Mouse (Mus musculus) cerebellum, adult 2 months (tissue): ENCODE measurements around the gene Rbm46. TPM values are rescaled to one million over a fixed set of nuclear protein-coding genes. Genes with fewer than 3 reads are reported as not detected.

Experiments
- DNase-seq, 2 experiments: peaks; one replicate each; pipeline ENCODE4 v3.0.0; 2021
- H3K27ac ChIP-seq: fragments of 200-500 bp; 2 replicates; pipeline ENCODE4 v1.5.1; 2012; ENCODE audit warnings: low read length, control low read depth, inconsistent platforms; ENCODE audit not compliant: insufficient read depth
- H3K27me3 ChIP-seq: fragments of 200-500 bp; 2 replicates; pipeline ENCODE4 v1.6.1; 2012; ENCODE audit warnings: inconsistent platforms, mild to moderate bottlenecking, low read length, moderate library complexity; ENCODE audit not compliant: control insufficient read depth, insufficient read depth
- H3K4me1 ChIP-seq: fragments of 200-500 bp; 2 replicates; pipeline ENCODE4 v1.6.1; 2011; ENCODE audit warnings: low read length; ENCODE audit not compliant: control insufficient read depth, insufficient read depth
- H3K4me3 ChIP-seq: fragments of 200-500 bp; replicated peaks from 2 replicates; pipeline ENCODE3; 2011; ENCODE audit warnings: mild to moderate bottlenecking, low read depth, low read length, control low read depth; ENCODE audit not compliant: insufficient read depth
- CTCF ChIP-seq: fragments of 200-500 bp; IDR thresholded peaks from 2 replicates; pipeline ENCODE4 v1.5.1; 2011; ENCODE audit warnings: low read depth, mild to moderate bottlenecking, control low read depth, low read length, moderate library complexity, borderline replicate concordance; ENCODE audit not compliant: insufficient read depth
- POLR2A ChIP-seq: fragments of 200-500 bp; IDR thresholded peaks from 2 replicates; pipeline ENCODE4 v1.6.1; 2011; ENCODE audit warnings: low read length, control low read depth, borderline replicate concordance; ENCODE audit not compliant: insufficient read depth
- WGBS: fragments of 180-500 bp; shearing (Covaris S2); methylation state at CpG from one replicate; pipeline ENCODE4 v1.1.7; 2018; 5-methylcytosine and 5-hydroxymethylcytosine counted together
- polyA plus RNA-seq: library from polyadenylated mRNA; depleted of rRNA; stranded (reverse); fragments of >200 nt; gene quantifications from 2 replicates; pipeline ENCODE4 v1.2.3, GENCODE M21; 2012; rRNA removed

Gene Rbm46
- 0.29 and 0.33 TPM in 2 replicates for polyA plus RNA-seq

DNA sequence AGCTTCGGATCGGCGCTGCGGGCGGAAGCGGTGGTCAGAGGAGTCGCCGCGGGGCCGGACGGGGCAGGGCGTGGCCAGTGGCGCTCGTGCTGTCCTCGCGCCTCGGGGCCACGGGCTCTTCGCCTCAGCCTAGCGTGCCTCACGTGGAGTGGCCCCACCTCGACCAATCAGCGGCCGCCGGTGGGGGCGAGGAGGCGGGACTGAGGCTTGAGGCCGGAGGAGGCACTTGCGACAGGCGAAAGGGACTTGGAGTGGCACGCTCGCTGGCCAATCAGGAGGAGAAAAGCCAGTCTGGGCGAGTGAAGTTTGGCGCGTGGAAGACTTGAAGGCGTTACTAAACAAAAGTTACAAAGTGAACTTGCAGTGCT, at the start of gene Rbm46:
Rbm46 (minus strand) TSS at position 112 of the 368 bp plus-strand sequence.
- no peaks in the 10 kb centered on the region; the same call in 1 of the 2 replicates for H3K27me3 ChIP-seq
- no peak within 1 kb of the TSS for H3K4me3 ChIP-seq
- peak; percentile 33 to 53 for DNase-seq
- H3K27ac ChIP-seq = no peak within 1 kb of the TSS
- WGBS = 18% methylated on average over 36 of the region's 36 CpGs
- TF ChIP-seq POLR2A (no peak), CTCF (no peak)
- no peaks in the 10 kb centered on the region for H3K4me1 ChIP-seq

DNA sequence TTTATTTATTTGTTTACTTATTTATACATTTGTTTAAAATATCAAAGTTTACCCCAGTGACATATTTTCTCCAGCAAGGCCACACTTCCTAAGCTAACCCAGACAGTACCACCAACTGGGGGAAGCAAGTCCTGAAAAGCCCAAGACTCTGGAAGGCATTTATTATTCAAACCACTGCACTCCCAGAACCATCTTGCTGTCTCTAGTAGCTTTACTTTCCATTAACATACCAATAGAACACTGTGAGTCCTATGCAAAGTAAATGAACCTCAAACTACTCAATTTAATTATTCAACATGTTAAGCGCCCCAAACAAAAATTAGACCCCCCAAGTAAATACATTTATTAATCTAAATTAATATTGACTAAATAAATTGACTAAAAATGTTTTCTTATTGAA, 39.3 kb upstream of the Rbm46 start:
- no peaks in the 10 kb centered on the region for H3K4me1 ChIP-seq
- no peak overlapping the region for H3K4me3 ChIP-seq
- H3K27ac ChIP-seq = no peak overlapping the region
- no peak for DNase-seq
- WGBS = 46% methylated on average over 1 of the region's 1 CpGs
- TF ChIP-seq CTCF (no peak), POLR2A (no peak)
- H3K27me3 ChIP-seq = no peaks in the 10 kb centered on the region

DNA sequence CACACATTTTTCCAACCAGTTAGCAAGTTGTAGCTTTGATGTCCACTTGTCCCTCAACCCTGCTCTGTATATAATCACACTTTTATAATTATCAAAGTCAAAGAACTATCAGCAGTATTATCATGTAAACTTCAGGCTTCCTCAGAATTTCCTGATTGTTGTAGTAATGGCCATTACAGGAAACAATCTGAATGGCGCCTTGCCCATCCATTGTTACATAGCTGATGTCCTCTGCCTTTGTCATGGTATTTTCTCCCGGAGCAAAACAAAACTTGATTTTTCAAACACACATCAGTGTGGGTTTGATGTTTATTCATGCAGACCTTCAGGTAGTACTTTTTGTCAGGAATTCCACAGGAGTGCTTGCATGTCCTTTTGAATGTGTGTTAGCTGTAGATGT, 32.4 kb upstream of the Rbm46 start:
- DNase-seq = no peak
- TF ChIP-seq POLR2A (no peak), CTCF (no peak)
- no peaks in the 10 kb centered on the region; the same call in 1 of the 2 replicates for H3K27me3 ChIP-seq
- WGBS = 80% methylated on average over 2 of the region's 2 CpGs
- no peak overlapping the region for H3K27ac ChIP-seq
- H3K4me1 ChIP-seq = no peaks in the 10 kb centered on the region; the same call in 1 of the 2 replicates
- H3K4me3 ChIP-seq = no peak overlapping the region

DNA sequence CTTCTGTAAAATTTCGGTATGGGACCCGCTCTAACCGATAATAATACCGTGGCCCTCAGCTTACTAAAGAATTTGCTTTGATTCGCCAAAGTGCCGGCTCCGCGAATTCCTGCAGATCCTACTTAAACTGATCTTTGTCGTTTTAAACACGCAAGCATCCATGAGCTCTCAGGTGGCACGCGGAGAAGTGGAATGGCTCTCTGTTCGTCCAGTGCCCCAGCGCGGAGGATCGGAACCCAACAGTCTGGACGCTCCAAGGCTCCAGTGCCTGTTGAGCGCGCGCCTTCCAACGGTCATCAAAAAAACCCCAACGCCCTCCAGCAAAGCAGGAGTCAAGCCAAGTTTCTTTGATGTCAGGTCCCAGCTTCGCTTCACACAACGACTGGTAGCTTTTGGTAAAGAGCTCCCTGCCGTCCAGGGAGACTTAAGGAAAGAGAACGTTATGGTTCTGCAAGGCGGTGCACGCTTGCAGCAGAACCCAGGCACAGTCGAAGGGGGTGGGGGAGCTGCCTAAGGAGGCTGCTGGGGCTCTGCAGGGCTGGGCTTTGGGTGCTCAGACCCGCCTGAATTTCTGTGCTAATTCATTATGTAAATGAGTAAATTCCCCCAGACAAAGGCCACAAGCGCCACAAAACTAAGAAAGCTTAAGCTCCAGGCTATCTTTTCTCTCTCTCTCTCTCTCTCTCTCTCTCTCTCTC, 28.1 kb upstream of the Rbm46 start:
- Histone ChIP-seq H3K27ac (no peak overlapping the region), H3K4me1 (peaks cover 3% of the 10 kb centered on the region; the same call in 1 of the 2 replicates), H3K4me3 (peak overlapping the region; percentile 50), H3K27me3 (no peaks in the 10 kb centered on the region; the same call in 1 of the 2 replicates)
- TF ChIP-seq CTCF (no peak), POLR2A (no peak)
- DNase-seq = peak in 1 of 2 experiments; percentile 9
- WGBS = under 1% methylated on average over 31 of the region's 31 CpGs

DNA sequence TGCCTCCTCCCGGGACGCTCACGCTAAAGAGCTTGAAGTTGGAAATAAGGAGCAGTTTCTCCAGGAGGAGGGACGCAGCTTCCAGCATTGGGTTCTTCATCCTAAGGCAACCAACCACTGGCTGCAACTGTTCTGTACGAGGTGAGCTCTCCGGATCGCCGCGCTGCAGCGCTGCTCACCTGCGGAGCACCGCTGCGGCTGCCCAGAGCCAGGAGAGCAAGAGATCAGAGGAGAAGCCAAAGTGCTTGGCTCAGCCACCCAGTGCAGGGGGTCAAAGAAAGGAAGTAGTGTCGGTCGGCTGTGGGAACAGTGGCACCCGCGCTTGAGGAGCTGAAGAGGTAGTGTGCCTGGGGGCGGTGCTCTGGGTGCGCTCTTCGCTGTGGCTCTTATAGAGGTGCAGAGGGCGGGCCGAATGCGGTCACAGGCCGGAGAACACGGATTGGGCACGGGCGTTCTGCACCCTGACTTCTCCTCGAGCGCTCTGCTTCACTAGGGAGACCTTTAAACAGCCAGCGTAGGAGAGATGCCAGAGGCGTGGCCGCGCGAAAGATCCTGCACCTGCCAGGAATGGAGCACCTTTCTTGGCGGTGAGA, 27.4 kb upstream of the Rbm46 start, which contains the start of gene Lrat:
Lrat (minus strand) TSS at position 361 of the 593 bp plus-strand sequence.
- no peak within 1 kb of the TSS for H3K27ac ChIP-seq
- under 1% methylated on average over 35 of the region's 35 CpGs for WGBS
- DNase-seq = peak; percentile 18 to 23
- no peak for TF ChIP-seq CTCF
- no peak for TF ChIP-seq POLR2A
- peak within 1 kb of the TSS; percentile 50 for H3K4me3 ChIP-seq
- H3K27me3 ChIP-seq = no peaks in the 10 kb centered on the region; the same call in 1 of the 2 replicates
- peaks cover 3% of the 10 kb centered on the region; the same call in 1 of the 2 replicates for H3K4me1 ChIP-seq

DNA sequence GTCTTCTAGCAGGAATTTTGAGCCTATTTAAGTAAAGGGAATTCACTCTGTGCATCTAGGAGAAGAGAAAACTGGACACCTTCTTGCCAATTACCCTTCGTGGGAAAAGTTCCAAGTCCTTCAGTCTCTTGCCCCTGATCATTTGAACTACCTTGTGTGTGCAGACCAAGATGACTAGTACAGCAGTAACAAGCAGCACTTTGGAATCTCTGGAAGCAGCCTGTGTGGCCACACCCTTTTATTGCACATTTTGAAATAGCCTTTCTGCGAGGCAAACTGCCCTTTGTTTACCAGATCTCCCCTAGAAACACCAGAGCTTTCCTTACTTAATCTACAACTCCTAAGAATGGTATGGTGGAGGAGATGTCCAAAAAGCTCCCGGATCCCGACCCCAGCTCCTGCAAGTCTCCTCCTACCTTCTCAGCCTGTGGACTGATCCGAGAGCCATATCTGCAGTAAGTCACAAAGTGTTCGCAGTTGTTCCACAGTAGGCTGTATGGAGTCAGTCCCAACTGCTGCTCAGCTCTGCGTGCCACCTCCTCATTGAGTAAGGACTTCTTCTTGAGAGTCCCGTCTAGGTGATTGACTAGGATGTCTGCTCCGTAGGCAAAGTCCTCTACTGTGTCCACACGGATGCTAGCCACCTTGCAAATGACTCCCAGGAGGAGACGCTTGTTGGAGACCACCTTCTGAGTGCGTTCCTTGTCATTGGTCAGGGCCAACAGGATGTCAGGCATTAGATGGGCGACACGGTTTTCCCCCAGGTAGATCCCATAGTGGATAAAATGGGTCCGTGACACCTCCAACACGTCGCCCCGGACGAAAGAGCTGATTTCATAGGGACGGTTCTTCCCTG, 26.7 kb upstream of the Rbm46 start:
- 25% methylated on average over 20 of the region's 20 CpGs for WGBS
- Histone ChIP-seq H3K27me3 (no peaks in the 10 kb centered on the region; the same call in 1 of the 2 replicates), H3K4me3 (no peak overlapping the region), H3K4me1 (peaks cover 3% of the 10 kb centered on the region; the same call in 1 of the 2 replicates), H3K27ac (no peak overlapping the region)
- DNase-seq = no peak
- TF ChIP-seq POLR2A (no peak), CTCF (no peak)

DNA sequence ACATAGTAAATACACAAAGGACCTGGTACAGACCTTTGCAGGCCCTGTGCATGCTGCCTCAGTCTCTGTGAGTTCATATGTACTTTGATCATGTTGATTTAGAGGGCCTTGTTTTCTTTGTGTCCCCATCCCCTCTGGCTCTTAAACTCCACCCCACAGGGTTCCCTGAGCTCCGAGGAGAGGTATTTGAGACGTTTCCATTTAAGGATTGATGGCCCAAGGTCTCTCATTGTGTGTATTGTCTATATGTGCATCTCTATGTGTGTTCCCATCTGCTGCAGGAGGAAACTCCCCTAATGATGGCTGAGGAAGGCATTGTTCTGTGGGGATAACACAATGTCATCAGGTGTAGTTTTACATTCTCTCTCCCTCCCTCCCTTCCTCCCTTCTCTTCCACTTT, 12.6 kb upstream of the Rbm46 start:
- DNase-seq = no peak
- no peaks in the 10 kb centered on the region for H3K4me1 ChIP-seq
- no peak overlapping the region for H3K27ac ChIP-seq
- 21% methylated on average over 2 of the region's 2 CpGs for WGBS
- no peak overlapping the region for H3K4me3 ChIP-seq
- no peaks in the 10 kb centered on the region for H3K27me3 ChIP-seq
- TF ChIP-seq CTCF (no peak), POLR2A (no peak)
